Mouse (Mus musculus) splenic B cell, adult 2 months (primary cell): ENCODE measurements around the gene Lsm4.

ENCODE experiments used
- DNase-seq: peaks from one replicate; pipeline ENCODE4 v3.0.0-alpha.2; 2011; ENCODE audit warnings: low read depth, low spot score
- H3K27me3 ChIP-seq: 2 replicates; pipeline ENCODE4 v1.6.1; 2012; ENCODE audit warnings: mild to moderate bottlenecking, low read length, moderate library complexity, mixed read lengths; ENCODE audit not compliant: control insufficient read depth, poor library complexity, insufficient read depth, severe bottlenecking
- H3K36me3 ChIP-seq: 2 replicates; pipeline ENCODE4 v1.6.1; 2012; ENCODE audit warnings: mild to moderate bottlenecking, low read length, moderate library complexity, mixed read lengths; ENCODE audit not compliant: control insufficient read depth, poor library complexity, insufficient read depth, severe bottlenecking

Gene Lsm4

GRCm38 (mm10) chr8:70659604-70660272 lies 13.3 kb upstream of the Lsm4 start:
- H3K36me3 ChIP-seq, result no peaks in the 10 kb centered on the region
- peak; percentile 79 for DNase-seq
- H3K27me3 ChIP-seq, result no peaks in the 10 kb centered on the region

- no peaks in the 10 kb centered on the region for H3K27me3 ChIP-seq
- H3K36me3 ChIP-seq, result no peaks in the 10 kb centered on the region
- peak; percentile 49 for DNase-seq
Measured at GRCm38 (mm10) chr8:70660273-70660725, 12.7 kb upstream of the Lsm4 start, which contains the start of gene Pgpep1. Gene Pgpep1 (minus strand): TSS chr8:70660388.

GRCm38 (mm10) chr8:70663691-70664090 lies 9.4 kb upstream of the Lsm4 start:
- Histone ChIP-seq H3K36me3 (no peaks in the 10 kb centered on the region), H3K27me3 (no peaks in the 10 kb centered on the region)
- DNase-seq, result no peak

- Histone ChIP-seq H3K27me3 (no peaks in the 10 kb centered on the region), H3K36me3 (no peaks in the 10 kb centered on the region)
- no peak for DNase-seq
Measured at GRCm38 (mm10) chr8:70664631-70665030, 8.4 kb upstream of the Lsm4 start.

- no peaks in the 10 kb centered on the region for H3K36me3 ChIP-seq
- no peak for DNase-seq
- no peaks in the 10 kb centered on the region for H3K27me3 ChIP-seq
Measured at GRCm38 (mm10) chr8:70665599-70665998, 7.4 kb upstream of the Lsm4 start.

- DNase-seq, result no peak
- Histone ChIP-seq H3K27me3 (no peaks in the 10 kb centered on the region), H3K36me3 (no peaks in the 10 kb centered on the region)
Measured at GRCm38 (mm10) chr8:70667071-70667470, 6.0 kb upstream of the Lsm4 start.

- no peak for DNase-seq
- no peaks in the 10 kb centered on the region for H3K27me3 ChIP-seq
- H3K36me3 ChIP-seq, result no peaks in the 10 kb centered on the region
Measured at GRCm38 (mm10) chr8:70671615-70672324, 1.3 kb upstream of the Lsm4 start.

- H3K27me3 ChIP-seq, result no peaks in the 10 kb centered on the region
- DNase-seq, result no peak
Measured at GRCm38 (mm10) chr8:70672325-70673078, 546 bp upstream of the Lsm4 start.

GRCm38 (mm10) chr8:70674109-70674508 lies 1.1 kb downstream of the Lsm4 start:
- DNase-seq, result no peak
- Histone ChIP-seq H3K27me3 (no peaks in the 10 kb centered on the region), H3K36me3 (peaks cover 4% of the 10 kb centered on the region)

More at GRCm38 (mm10) chr8:70672325-70673078, 546 bp upstream of the Lsm4 start:
- H3K36me3 ChIP-seq, result no peaks in the 10 kb centered on the region

- Histone ChIP-seq H3K27me3 (no peaks in the 10 kb centered on the region), H3K36me3 (peaks cover 4% of the 10 kb centered on the region)
- peak; percentile 44 for DNase-seq
Measured at GRCm38 (mm10) chr8:70674716-70675115, 1.7 kb downstream of the Lsm4 start.

- Histone ChIP-seq H3K27me3 (no peaks in the 10 kb centered on the region), H3K36me3 (peaks cover 4% of the 10 kb centered on the region)
- DNase-seq, result peak; percentile 40
Measured at GRCm38 (mm10) chr8:70675336-70675735, 2.3 kb downstream of the Lsm4 start.

GRCm38 (mm10) chr8:70677451-70678080 lies 4.5 kb downstream of the Lsm4 start:
- H3K36me3 ChIP-seq, result peaks cover 4% of the 10 kb centered on the region
- no peak for DNase-seq
- H3K27me3 ChIP-seq, result no peaks in the 10 kb centered on the region

GRCm38 (mm10) chr8:70678679-70679078 lies 5.6 kb downstream of the Lsm4 start:
- no peaks in the 10 kb centered on the region for H3K27me3 ChIP-seq
- DNase-seq, result no peak
- H3K36me3 ChIP-seq, result peaks cover 4% of the 10 kb centered on the region

- no peaks in the 10 kb centered on the region for H3K27me3 ChIP-seq
Measured at GRCm38 (mm10) chr8:70679404-70679803, 6.4 kb downstream of the Lsm4 start.

More at GRCm38 (mm10) chr8:70679404-70679803, 6.4 kb downstream of the Lsm4 start:
- peaks cover 4% of the 10 kb centered on the region for H3K36me3 ChIP-seq
- DNase-seq, result no peak
